Mouse (Mus musculus) monocyte, adult 5-6 weeks (primary cell): ENCODE results near the gene Fanci. TPM values are rescaled to one million over a fixed set of nuclear protein-coding genes. Genes with fewer than 3 reads are reported as not detected.

ENCODE experiments used
- ATAC-seq: fragments of 153-309, 156-312 bp; replicated peaks from 2 replicates; pipeline ENCODE4 v1.8.0; 2017; ENCODE audit warnings: mild to moderate bottlenecking; ENCODE audit not compliant: low TSS enrichment, insufficient number of reproducible peaks, severe bottlenecking, poor library complexity, low FRiP score
- total RNA-seq: library from RNA; stranded (forward); fragments of 200-1000, 200-491, 200-594 nt; gene quantifications from 3 replicates; pipeline ENCODE4 v1.2.3, GENCODE M21; 2017

Fanci gene
- total RNA-seq, 1 experiment from 2014 or later = 4.6 TPM

DNA sequence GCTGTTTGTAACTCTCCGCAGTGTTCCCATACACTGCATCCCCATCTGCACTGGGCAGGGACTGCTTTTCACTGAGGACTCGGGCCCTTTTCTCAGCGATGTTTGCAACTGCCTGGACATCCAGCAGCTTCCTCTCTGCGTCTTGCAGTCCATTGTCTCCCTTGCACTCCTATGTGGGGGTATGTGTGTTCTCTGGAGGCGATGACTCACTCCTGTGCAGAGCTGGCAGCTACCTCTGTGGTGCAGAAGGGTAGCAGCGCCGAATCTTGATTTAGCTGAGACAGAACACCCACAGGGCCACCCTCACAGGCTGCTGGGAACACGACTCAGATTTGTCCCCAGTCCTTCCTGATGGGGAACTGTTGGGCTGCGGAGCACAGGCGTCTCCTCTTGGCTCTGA lies 94.8 kb downstream of the Fanci start:
- ATAC-seq = no peak

DNA sequence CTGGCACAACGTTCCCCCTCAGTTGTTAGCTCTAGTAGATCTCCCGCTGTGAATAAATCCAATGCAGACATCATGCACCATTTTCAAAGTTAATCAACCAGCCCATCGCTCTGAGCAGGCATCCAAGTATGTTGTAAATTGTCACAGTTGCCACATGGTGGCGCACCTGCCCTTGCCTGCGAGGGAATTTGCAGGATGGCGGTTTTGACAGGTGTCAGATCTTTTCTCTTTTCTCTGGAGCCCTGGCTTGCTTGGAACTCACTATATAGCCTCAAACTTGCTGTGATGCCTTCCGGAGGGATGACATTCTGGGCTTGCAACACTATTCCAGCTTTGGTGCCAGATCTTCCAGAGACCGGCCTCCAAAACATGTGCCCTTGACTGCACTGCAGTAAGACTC lies 102.2 kb downstream of the Fanci start:
- ATAC-seq = no peak

DNA sequence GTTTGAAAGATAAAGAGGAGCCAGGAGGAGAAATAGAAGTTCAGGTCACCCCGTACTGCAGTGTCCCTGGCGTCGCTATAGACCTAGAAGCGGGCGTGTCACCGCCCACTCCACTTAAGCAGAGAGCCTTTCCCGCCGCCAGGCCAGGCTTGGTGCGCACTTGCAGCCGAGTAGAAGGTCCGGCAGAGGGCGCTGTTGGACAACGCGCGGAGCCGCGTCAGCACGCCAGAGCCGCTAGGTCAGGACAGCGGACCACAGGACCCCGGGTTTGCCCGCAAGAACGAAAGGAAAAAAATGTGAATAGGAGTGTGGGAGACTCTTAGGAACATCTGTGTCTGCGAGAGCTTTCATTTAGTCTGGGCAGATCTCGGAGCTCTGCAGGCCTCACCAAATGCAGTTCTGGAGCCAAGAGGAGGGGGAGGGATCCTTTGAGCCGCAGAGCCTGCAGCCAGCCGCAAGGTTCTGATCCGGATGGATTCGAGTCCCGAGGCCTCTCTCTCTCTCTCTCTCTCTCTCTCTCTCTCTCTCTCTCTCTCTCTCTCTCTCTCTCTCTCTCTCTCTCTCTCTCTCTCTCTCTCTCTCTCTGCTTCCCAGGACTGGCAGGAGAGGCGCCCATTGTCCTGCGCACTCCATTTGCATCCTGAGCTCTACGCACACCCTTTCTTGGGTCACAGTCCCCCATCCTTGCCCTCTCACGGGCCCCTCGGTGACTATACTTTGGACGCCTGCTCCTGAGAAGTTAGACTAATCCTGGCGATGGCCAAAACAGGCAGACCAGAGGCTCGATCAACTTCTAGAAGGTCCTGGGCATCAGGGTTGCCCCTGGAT lies 104.5 kb downstream of the Fanci start:
- ATAC-seq = peak; percentile 78

DNA sequence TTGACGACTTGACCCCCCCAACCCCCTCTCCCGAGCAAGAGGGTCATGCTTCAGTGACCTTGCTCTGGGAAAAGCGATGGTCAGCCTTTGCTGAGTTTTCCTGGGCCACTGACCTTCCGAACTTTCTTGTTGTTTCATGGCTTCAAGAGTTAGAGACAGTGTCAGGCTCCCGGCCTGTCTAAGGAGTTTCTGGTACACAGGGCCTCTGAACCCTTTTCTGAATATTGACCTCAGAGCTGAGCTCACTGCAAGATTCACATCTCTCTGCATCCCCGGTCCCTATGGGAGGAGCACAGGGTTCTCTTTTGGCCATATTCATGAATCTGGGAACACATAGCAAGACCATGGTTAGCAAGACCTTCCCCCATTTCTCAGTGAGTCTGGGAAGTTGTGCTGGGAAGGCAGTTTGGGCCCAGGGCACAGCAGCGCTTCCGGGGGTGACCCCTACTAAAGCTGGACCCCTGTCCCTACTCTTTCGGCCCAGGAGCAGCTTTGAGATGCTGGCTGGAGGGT lies 105.1 kb downstream of the Fanci start:
- no peak for ATAC-seq

DNA sequence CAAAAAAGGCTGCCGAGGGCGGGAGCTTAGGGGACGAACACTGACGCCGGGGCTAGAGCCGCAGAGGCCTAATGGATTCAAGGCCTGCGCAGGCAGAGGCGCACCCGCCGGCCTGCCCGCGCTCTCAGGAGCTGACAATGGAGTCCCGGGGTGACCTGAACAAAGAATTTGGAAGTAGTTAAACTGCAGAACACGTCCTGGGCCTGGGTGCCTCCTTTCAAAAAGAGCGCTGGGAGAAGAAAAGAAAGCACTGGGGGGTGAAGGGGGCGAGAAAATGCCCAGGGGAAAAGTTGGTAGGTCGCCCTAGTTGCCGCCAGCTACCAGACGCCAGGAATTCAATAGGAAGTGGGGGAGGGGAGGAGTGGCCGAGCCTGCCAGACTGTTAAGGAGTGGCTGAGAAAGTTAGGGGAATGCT lies 106.0 kb downstream of the Fanci start:
- ATAC-seq = no peak

DNA sequence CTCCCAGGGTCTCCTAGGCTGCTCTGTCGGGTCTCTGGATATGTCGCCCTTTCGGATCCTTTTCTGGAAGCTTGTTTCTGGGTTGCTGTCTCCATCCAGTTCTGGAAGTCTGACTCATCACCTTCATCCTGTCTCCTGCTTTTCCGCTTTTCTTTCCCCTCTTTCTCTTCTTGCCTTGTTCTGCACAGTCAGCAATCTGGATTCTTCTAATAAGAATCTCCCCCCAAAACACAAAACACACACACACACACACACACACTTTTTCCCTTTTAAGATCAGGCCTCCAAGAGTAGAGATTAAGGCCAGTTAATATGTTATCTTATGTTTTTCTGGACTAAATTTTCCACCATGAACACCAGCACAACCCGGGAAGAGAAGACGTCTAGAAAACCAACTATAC lies 106.6 kb downstream of the Fanci start:
- no peak for ATAC-seq

DNA sequence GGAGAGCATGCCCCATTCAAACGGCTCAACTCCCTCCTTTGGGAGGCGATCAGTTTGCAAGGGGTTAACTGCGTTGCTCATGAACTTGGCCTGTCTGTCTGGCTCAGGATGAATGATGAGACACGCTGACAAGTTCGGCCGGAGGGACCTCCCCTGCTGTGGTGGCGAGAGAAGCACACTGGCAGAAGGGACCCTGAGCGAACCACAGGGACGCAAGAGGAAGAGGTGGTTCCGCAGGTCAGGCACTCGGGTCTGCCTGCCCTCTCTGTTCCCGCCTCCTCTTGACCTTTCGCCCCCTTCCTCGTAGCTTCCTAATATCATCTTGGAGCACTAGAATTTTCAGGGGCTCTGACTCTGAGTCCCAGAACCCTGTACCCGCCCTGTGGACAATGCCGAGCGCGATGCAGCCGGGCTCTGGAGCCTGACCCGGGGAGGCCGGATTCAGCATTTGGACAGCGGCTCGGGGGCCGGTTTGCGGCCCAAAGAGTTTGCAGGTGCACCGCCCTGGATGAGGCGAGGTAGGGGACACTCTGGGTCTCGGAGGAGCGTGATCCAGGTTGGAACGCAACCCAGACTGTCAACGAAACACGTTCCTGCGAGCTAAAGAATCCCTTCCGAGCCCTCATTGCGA lies 107.4 kb downstream of the Fanci start:
- no peak for ATAC-seq

Other genes with a start within 250 kb of the Fanci start
- gene Mfge8, start 242.9 kb upstream of the Fanci start, total RNA-seq = 6.0 to 15.7 TPM (median 12.6 TPM) in 3 replicates
- 39.9 to 69.6 TPM (median 41.0 TPM) in 3 replicates for gene Abhd2, start 118.7 kb upstream of the Fanci start, total RNA-seq
- not detected in 3 replicates for gene Rlbp1, start 4.9 kb upstream of the Fanci start, total RNA-seq
- gene Polg, start 74.4 kb downstream of the Fanci start, total RNA-seq = 70.5 to 97.7 TPM (median 92.7 TPM) in 3 replicates
- not detected in 3 replicates for gene Rhcg, start 225.7 kb downstream of the Fanci start, total RNA-seq